Mouse (Mus musculus) retina, embryonic 14.5 days (tissue): ENCODE results near the gene Klhl6.
"Not testable (repeated sequence)": the region's sequence is repeated elsewhere in the genome, so short reads cannot be mapped to it uniquely, and the experiment has no call there.

Experiments used
- DNase-seq: peaks from one replicate; pipeline ENCODE4 v3.0.0-alpha.2; 2015; ENCODE audit warnings: low spot score

The Klhl6 gene

GRCm38 (mm10) chr16:19982537-19983257 lies at the start of gene Klhl6:
Gene Klhl6, minus strand, starts transcription at chr16:19983037.
- no peak for DNase-seq

- not testable (repeated sequence) for DNase-seq
Observed at GRCm38 (mm10) chr16:20027241-20027640, 44.4 kb upstream of the Klhl6 start.

- DNase-seq: no peak
Observed at GRCm38 (mm10) chr16:20022821-20023220, 40.0 kb upstream of the Klhl6 start.

- no peak for DNase-seq
Observed at GRCm38 (mm10) chr16:20021848-20022247, 39.0 kb upstream of the Klhl6 start.

- no peak for DNase-seq
Observed at GRCm38 (mm10) chr16:20012647-20013046, 29.8 kb upstream of the Klhl6 start.

GRCm38 (mm10) chr16:20006066-20006465 lies 23.2 kb upstream of the Klhl6 start:
- DNase-seq: no peak

- not testable (repeated sequence) for DNase-seq
Observed at GRCm38 (mm10) chr16:20000286-20000685, 17.4 kb upstream of the Klhl6 start.

GRCm38 (mm10) chr16:19997616-19998015 lies 14.8 kb upstream of the Klhl6 start:
- DNase-seq: no peak

- not testable (repeated sequence) for DNase-seq
Observed at GRCm38 (mm10) chr16:19996913-19997312, 14.1 kb upstream of the Klhl6 start.

GRCm38 (mm10) chr16:19995818-19996217 lies 13.0 kb upstream of the Klhl6 start:
- no peak for DNase-seq

GRCm38 (mm10) chr16:19993278-19993677 lies 10.4 kb upstream of the Klhl6 start:
- DNase-seq: no peak

- DNase-seq: no peak
Observed at GRCm38 (mm10) chr16:19990536-19990935, 7.7 kb upstream of the Klhl6 start.

- no peak for DNase-seq
Observed at GRCm38 (mm10) chr16:19987589-19987988, 4.8 kb upstream of the Klhl6 start.

GRCm38 (mm10) chr16:19984884-19985643 lies 2.2 kb upstream of the Klhl6 start:
- no peak for DNase-seq

- no peak for DNase-seq
Observed at GRCm38 (mm10) chr16:19983559-19983958, 722 bp upstream of the Klhl6 start.

GRCm38 (mm10) chr16:19981684-19982083 lies 1.2 kb downstream of the Klhl6 start:
- no peak for DNase-seq

- DNase-seq: no peak
Observed at GRCm38 (mm10) chr16:19981006-19981405, 1.8 kb downstream of the Klhl6 start.

- no peak for DNase-seq
Observed at GRCm38 (mm10) chr16:19979755-19980154, 3.1 kb downstream of the Klhl6 start.

- no peak for DNase-seq
Observed at GRCm38 (mm10) chr16:19977282-19977681, 5.6 kb downstream of the Klhl6 start.

- DNase-seq: no peak
Observed at GRCm38 (mm10) chr16:19976825-19977224, 6.0 kb downstream of the Klhl6 start.

- DNase-seq: no peak
Observed at GRCm38 (mm10) chr16:19975432-19975831, 7.4 kb downstream of the Klhl6 start.

GRCm38 (mm10) chr16:19973480-19973879 lies 9.4 kb downstream of the Klhl6 start:
- no peak for DNase-seq

GRCm38 (mm10) chr16:19972736-19973350 lies 10.0 kb downstream of the Klhl6 start:
- no peak for DNase-seq
